ENCODE assay signal across 8 mouse cellular contexts in the genomic region with DNA sequence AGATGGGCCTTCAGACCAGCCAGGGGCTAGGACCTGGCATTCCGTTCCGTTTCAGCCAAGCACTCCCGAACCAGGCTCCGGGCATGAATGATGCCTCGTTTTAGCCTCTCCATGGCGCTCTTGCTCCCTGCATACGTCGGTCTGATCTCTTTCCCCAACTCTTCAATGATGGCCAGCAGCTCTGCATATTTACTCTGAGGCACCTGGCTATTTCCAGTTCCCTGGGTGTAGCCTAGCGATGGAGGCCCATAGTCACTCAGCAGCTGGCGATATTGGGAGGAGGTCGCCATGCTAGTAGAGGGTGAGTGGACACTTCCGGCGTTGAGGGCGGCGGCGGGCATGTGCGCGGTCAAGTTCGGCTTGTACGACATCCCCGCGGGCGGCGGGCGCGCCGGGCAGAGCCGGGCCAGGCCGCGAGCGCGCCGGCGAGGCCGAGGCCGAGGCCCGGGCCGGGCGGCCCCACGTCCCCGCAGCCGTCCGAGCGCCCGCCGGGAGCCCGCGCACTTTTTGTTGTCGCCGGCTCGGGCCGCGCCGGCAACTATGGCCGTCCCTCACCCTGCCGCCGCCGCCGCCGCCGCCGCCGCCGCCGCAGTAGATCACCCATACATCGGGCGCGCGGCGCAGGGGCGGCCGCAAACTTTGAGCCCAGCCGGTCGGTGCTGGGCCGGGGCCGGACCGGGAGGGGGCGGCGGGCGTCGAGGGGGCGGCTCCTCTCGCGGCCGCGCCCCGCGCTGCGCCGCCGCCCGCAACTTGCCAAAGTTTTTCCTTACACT. TPM values are rescaled to one million over a fixed set of nuclear protein-coding genes. Genes with fewer than 3 reads are reported as not detected.
DNase-seq lines count a peak whose midpoint lies in the region; ATAC-seq and TF ChIP-seq lines count a peak whose summit lies in the region.
"Not testable (repeated sequence)": the region's sequence is repeated elsewhere in the genome, so short reads cannot be mapped to it uniquely, and the experiment has no call there.

TSS of gene Trim7 (plus strand) at position 162 of the 773 bp plus-strand sequence.
TSS of gene Gm12184 (minus strand) at position 677 of the 773 bp plus-strand sequence.

- H3K9ac ChIP-seq in embryonic facial prominence, embryonic 15.5 days = peak within 1 kb of the TSS; percentile 15; the same call in 1 of the 2 replicates
- peak within 1 kb of the TSS; percentile 74 for H3K9ac ChIP-seq in heart, adult 2 months (ENCODE audit: low read depth, low read length)
- H3K9ac ChIP-seq in hindbrain, embryonic 16.5 days (ENCODE audit: low read depth, low read length) = peak within 1 kb of the TSS; percentile 28
- H3K9ac ChIP-seq in lung, embryonic 16.5 days (ENCODE audit: low read length) = peak within 1 kb of the TSS; percentile 65

- not testable (repeated sequence) for TF ChIP-seq EP300 in heart, adult 2 months (IDR thresholded peaks at IDR 0.05; ENCODE audit: insufficient read depth, low read depth, low read length)

- intact Hi-C loops in heart, adult 2 months (cut with DNase I) = not testable (repeated sequence)

- TF ChIP-seq CTCF in heart, adult 2 months (IDR thresholded peaks at IDR 0.05) = 0 out of 2 replicates have a peak, but pooled peaks have one; percentile 4
- not testable (repeated sequence) for TF ChIP-seq CTCF in thymus, adult 2 months (IDR thresholded peaks at IDR 0.05; ENCODE audit: borderline replicate concordance, control insufficient read depth, extremely low read depth, insufficient read depth, low read length, poor library complexity)

- not testable (repeated sequence) for TF ChIP-seq POLR2A in heart, adult 2 months (IDR thresholded peaks at IDR 0.05; ENCODE audit: insufficient read depth, low read depth, low read length); thymus, adult 2 months (IDR thresholded peaks at IDR 0.05; ENCODE audit: control insufficient read depth, extremely low read depth, insufficient read depth, low read length, poor library complexity)

- ATAC-seq in activated CD4-positive, CD25-positive, alpha-beta regulatory T cell, adult 4 months = peak; percentile 10
- ATAC-seq in embryonic facial prominence, embryonic 15.5 days (ENCODE audit: insufficient number of reproducible peaks, low FRiP score, low TSS enrichment, low read depth) = peak; percentile 83
- peak; percentile 77 for ATAC-seq in hindbrain, embryonic 16.5 days
- ATAC-seq in lung, embryonic 16.5 days (ENCODE audit: low read depth) = peak; percentile 91
- ATAC-seq in monocyte, adult 5-6 weeks (replicated peaks; ENCODE audit: insufficient number of reproducible peaks, low FRiP score, low TSS enrichment, poor library complexity, severe bottlenecking) = peak; percentile 60

- peaks cover 11% of the 10 kb centered on the region; the same call in 1 of the 2 replicates for H3K4me1 ChIP-seq in embryonic facial prominence, embryonic 15.5 days
- H3K4me1 ChIP-seq in heart, adult 2 months (ENCODE audit: control insufficient read depth, insufficient read depth, low read length); lung, embryonic 16.5 days (replicated peaks; ENCODE audit: control insufficient read depth, insufficient read depth, low read length); thymus, adult 2 months (replicated peaks; ENCODE audit: control insufficient read depth, insufficient read depth, low read length): not testable (repeated sequence)
- peaks cover 13% of the 10 kb centered on the region for H3K4me1 ChIP-seq in hindbrain, embryonic 16.5 days (ENCODE audit: control insufficient read depth, insufficient read depth, low read depth, low read length)
- H3K4me1 ChIP-seq in limb, embryonic 10.5 days = peaks cover 14% of the 10 kb centered on the region

- H3K27ac ChIP-seq in embryonic facial prominence, embryonic 15.5 days (replicated peaks) = peak within 1 kb of the TSS; percentile 63
- peak within 1 kb of the TSS; percentile 53 for H3K27ac ChIP-seq in heart, adult 2 months
- H3K27ac ChIP-seq in hindbrain, embryonic 16.5 days (ENCODE audit: low read depth, low read length); thymus, adult 2 months (ENCODE audit: control insufficient read depth, insufficient read depth, low read length): not testable (repeated sequence)
- peak within 1 kb of the TSS; percentile 62 for H3K27ac ChIP-seq in limb, embryonic 10.5 days
- H3K27ac ChIP-seq in lung, embryonic 16.5 days (ENCODE audit: low read length) = peak within 1 kb of the TSS; percentile 66

- not testable (repeated sequence) for H3K36me3 ChIP-seq in embryonic facial prominence, embryonic 15.5 days; heart, adult 2 months (ENCODE audit: control insufficient read depth, insufficient read depth, low read length); hindbrain, embryonic 16.5 days (ENCODE audit: control insufficient read depth, insufficient read depth, low read length); limb, embryonic 10.5 days; lung, embryonic 16.5 days (ENCODE audit: control insufficient read depth, insufficient read depth, low read length); thymus, adult 2 months (ENCODE audit: control insufficient read depth, insufficient read depth, low read length)

- WGBS in embryonic facial prominence, embryonic 15.5 days = under 1% methylated on average over 57 of the region's 92 CpGs
- WGBS in heart, adult 2 months = under 1% methylated on average over 62 of the region's 92 CpGs
- WGBS in hindbrain, embryonic 16.5 days = under 1% methylated on average over 46 of the region's 92 CpGs
- under 1% methylated on average over 66 of the region's 92 CpGs for WGBS in limb, embryonic 10.5 days
- under 1% methylated on average over 34 of the region's 92 CpGs for WGBS in lung, embryonic 16.5 days
- WGBS in thymus, adult 2 months = 4% methylated on average over 71 of the region's 92 CpGs

- peak within 1 kb of the TSS; percentile 48 for H3K4me3 ChIP-seq in embryonic facial prominence, embryonic 15.5 days (replicated peaks)
- peak within 1 kb of the TSS; percentile 47 for H3K4me3 ChIP-seq in heart, adult 2 months
- H3K4me3 ChIP-seq in hindbrain, embryonic 16.5 days (ENCODE audit: low read length) = peak within 1 kb of the TSS; percentile 46
- H3K4me3 ChIP-seq in limb, embryonic 10.5 days = peak within 1 kb of the TSS; percentile 51
- H3K4me3 ChIP-seq in lung, embryonic 16.5 days (ENCODE audit: low read length) = peak within 1 kb of the TSS; percentile 50
- peak within 1 kb of the TSS; percentile 34 for H3K4me3 ChIP-seq in thymus, adult 2 months (ENCODE audit: control insufficient read depth, insufficient read depth, low read length)

- H3K4me2 ChIP-seq in embryonic facial prominence, embryonic 15.5 days (replicated peaks) = peak within 1 kb of the TSS; percentile 54
- peak within 1 kb of the TSS; percentile 59 for H3K4me2 ChIP-seq in hindbrain, embryonic 16.5 days (ENCODE audit: low read length)
- H3K4me2 ChIP-seq in lung, embryonic 16.5 days (ENCODE audit: low read depth, low read length) = peak within 1 kb of the TSS; percentile 74

- DNase-seq in heart, adult 2 months = peak; percentile 56 to 60
- not testable (repeated sequence) for DNase-seq in limb, embryonic 10.5 days (ENCODE audit: low spot score); thymus, adult 2 months

- not testable (repeated sequence) for H3K79me2 ChIP-seq in heart, adult 2 months (replicated peaks; ENCODE audit: control insufficient read depth, insufficient read depth, low read length)

- H3K9me3 ChIP-seq in embryonic facial prominence, embryonic 15.5 days (replicated peaks); hindbrain, embryonic 16.5 days (ENCODE audit: control insufficient read depth, low read length); limb, embryonic 10.5 days (replicated peaks); lung, embryonic 16.5 days (ENCODE audit: control insufficient read depth, low read length): not testable (repeated sequence)

- peaks cover 14% of the 10 kb centered on the region for H3K27me3 ChIP-seq in embryonic facial prominence, embryonic 15.5 days
- not testable (repeated sequence) for H3K27me3 ChIP-seq in heart, adult 2 months (ENCODE audit: control insufficient read depth, insufficient read depth, low read length); hindbrain, embryonic 16.5 days (replicated peaks; ENCODE audit: control insufficient read depth, insufficient read depth, low read length); lung, embryonic 16.5 days (ENCODE audit: control insufficient read depth, insufficient read depth, low read depth, low read length)
- peaks cover 16% of the 10 kb centered on the region for H3K27me3 ChIP-seq in limb, embryonic 10.5 days (ENCODE audit: low read depth, poor library complexity, severe bottlenecking)
- H3K27me3 ChIP-seq in thymus, adult 2 months (ENCODE audit: control insufficient read depth, insufficient read depth, low read length) = peaks cover 25% of the 10 kb centered on the region

RNA-seq across cellular contexts. Expression of gene Trim7, which starts in this region (rescaled TPM):
- polyA plus RNA-seq in activated CD4-positive, CD25-positive, alpha-beta regulatory T cell, adult 4 months (2017; shearing (Covaris generic)) = 1 to 10 TPM in 1 of 2 experiments, under 1 TPM in 1; 0.52 to 1.1 TPM
- polyA plus RNA-seq in embryonic facial prominence, embryonic 15.5 days (2015; fragmentation: Nextera tagmentation; extraction: Ambion mirVana) = 5.4 and 5.8 TPM in 2 replicates
- total RNA-seq in heart, adult 2 months (2021) = 10 to 100 TPM; 18.2 to 18.4 TPM
- polyA plus RNA-seq in heart, adult 2 months (2012; rRNA removed) = 27.9 and 32.6 TPM in 2 replicates
- polyA plus RNA-seq in hindbrain, embryonic 16.5 days (2015; fragmentation: Nextera tagmentation; extraction: Ambion mirVana) = 1.7 and 2.7 TPM in 2 replicates
- 0.70 TPM in 1 of 2 replicates, not detected in the other for polyA plus RNA-seq in limb, embryonic 10.5 days (2016; fragmentation: Nextera tagmentation; extraction: Ambion mirVana)
- 0.51 and 1.2 TPM in 2 replicates for polyA plus RNA-seq in lung, embryonic 16.5 days (2015; fragmentation: Nextera tagmentation; extraction: Ambion mirVana)
- 9.4 to 15.9 TPM (median 15.5 TPM) in 3 replicates for total RNA-seq in monocyte, adult 5-6 weeks (2017)
- 11.6 and 13.0 TPM in 2 replicates for polyA plus RNA-seq in thymus, adult 2 months (2012; rRNA removed)

RNA-seq across cellular contexts. Expression of gene Gm12184, which starts in this region (rescaled TPM):
- 1 to 10 TPM; 3.0 to 3.1 TPM for polyA plus RNA-seq in activated CD4-positive, CD25-positive, alpha-beta regulatory T cell, adult 4 months (2017; shearing (Covaris generic))
- 2.3 and 4.9 TPM in 2 replicates for polyA plus RNA-seq in embryonic facial prominence, embryonic 15.5 days (2015; fragmentation: Nextera tagmentation; extraction: Ambion mirVana)
- 1 to 10 TPM; 3.8 to 3.9 TPM for total RNA-seq in heart, adult 2 months (2021)
- 18.8 and 28.2 TPM in 2 replicates for polyA plus RNA-seq in heart, adult 2 months (2012; rRNA removed)
- 1.1 and 2.3 TPM in 2 replicates for polyA plus RNA-seq in hindbrain, embryonic 16.5 days (2015; fragmentation: Nextera tagmentation; extraction: Ambion mirVana)
- 2.9 and 5.1 TPM in 2 replicates for polyA plus RNA-seq in limb, embryonic 10.5 days (2016; fragmentation: Nextera tagmentation; extraction: Ambion mirVana)
- polyA plus RNA-seq in lung, embryonic 16.5 days (2015; fragmentation: Nextera tagmentation; extraction: Ambion mirVana) = 1.7 and 2.6 TPM in 2 replicates
- total RNA-seq in monocyte, adult 5-6 weeks (2017) = 7.5 to 29.4 TPM (median 12.2 TPM) in 3 replicates
- polyA plus RNA-seq in thymus, adult 2 months (2012; rRNA removed) = 8.1 and 20.2 TPM in 2 replicates

Comparison
In these comparisons a context has a peak if more than half of its experiments do, and no peak if none do; other contexts are left out.
1. ATAC-seq: peak in every context shown above with its lines; median percentile 91 in lung, embryonic 16.5 days; 83 in embryonic facial prominence, embryonic 15.5 days; 77 in hindbrain, embryonic 16.5 days; 60 in monocyte, adult 5-6 weeks; 10 in activated CD4-positive, CD25-positive, alpha-beta regulatory T cell, adult 4 months.
2. H3K9ac ChIP-seq: peak in every context shown above with its lines; median percentile 74 in heart, adult 2 months; 65 in lung, embryonic 16.5 days; 28 in hindbrain, embryonic 16.5 days; 15 in embryonic facial prominence, embryonic 15.5 days.